Mouse (Mus musculus): Measurements from ENCODE around the gene Gm11214.
A peak's percentile ranks its signal among the peaks of the same experiment; 100 is the strongest.

Gm11214 gene

DNA sequence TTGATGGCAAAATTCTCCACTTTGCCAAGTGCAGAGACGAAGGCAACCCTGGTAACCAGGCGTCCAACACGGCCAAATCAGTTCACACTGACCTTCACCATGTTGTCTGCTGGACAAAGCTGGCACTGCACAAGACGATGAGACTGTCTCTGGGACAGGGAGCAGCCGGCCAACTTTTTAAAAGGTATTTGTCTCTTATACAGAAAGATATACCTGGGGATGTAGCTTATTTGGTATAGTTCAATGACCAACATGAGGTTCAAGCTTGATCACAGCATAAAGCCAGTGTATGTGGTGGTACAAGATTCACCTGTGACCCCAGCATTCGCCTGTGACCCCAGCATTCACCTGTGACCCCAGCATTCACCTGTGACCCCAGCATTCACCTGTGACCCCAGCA lies at the start of gene Gm11214:
Gene Gm11214, minus strand, starts transcription at position 101 of the 400 bp plus-strand sequence.
- DNase-seq (ENCODE audit: low spot score), result no peak

DNA sequence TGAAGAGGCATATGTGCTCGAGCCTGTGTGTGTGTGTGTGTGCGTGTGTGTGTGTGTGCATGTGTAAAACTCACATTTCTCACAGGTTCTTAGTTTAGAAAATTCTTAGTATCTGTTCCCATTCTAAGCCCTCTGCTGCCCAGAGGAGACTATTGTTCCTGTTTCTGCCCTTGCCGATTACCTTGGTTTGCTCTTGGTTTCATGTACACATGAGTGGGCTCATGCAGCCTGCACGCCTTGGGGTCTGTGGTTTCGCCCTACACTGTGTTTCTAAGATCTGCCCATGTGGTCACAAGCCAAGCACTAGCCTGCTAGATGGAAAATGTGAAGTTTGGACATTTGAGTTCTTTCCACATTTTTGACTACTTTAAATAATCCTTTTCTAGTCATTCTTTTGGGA lies 48.7 kb upstream of the Gm11214 start:
- DNase-seq (ENCODE audit: low spot score), result no peak

DNA sequence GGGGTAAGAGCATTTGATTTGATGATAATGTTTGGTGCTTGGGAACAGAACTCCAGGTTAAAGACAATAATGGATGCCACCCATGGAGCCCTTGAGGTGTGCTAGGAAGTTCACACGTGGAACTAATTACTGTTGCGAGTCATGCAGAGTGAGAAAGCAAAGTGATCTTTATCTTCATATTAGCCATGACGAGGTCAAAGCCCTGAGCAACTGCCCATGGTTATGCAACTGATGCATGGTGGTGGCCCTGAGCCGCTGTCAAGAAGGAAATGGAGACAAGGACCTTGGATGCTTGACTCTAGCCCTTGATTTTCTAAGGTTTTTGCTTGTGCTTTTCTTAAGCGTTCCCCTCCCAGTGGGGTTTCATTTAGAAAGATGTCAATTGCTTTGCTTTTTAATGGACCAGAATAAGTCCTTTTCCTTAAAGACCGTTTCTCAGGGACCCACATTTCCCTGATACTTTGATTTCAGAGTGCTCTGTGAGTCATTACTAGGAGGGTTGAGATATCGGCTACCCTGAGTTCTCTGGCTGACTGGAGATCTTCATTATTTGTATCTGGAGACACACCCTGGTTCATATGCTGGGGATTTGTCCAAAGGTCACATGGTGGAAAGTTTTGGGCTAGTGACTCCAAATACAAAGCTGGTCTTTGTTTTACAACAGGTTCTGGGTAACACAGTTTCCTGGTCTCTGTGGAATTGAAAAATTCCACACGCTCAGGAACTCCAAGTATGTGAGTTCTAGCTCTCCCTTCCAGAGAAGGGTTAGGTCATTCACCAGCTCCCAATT lies 47.4 kb upstream of the Gm11214 start:
- no peak for DNase-seq (ENCODE audit: low spot score)

DNA sequence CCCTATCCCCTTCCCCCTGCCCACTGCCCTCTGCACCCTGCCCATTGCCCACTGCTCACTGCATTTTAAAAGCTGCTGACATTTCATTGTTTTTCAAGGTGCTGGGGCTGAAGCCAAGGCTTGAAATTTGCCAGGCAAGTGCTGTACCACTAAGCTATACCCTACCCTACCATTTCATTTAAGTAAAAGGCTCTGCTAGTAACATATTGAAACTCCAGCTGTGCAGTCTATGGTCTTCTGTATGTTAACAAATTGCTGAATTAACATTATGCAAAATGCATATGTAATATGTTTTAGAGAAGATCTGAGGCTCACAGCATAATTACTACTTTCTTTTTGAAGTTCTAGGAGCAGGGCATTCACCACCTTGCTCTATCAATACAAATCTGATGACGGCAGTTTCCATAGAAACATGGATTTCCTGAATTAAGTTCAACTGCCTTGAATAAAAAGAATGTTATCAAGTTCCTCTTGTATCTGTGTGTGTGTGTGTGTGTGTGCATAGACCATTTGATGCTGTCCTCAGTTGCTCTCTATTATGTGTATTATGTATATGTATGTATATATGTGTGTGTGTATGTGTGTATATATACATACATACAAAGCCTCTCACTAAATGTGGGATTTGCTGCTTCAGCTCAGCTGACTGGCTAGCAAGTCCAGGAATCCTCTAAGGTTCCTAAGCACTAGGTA lies 43.2 kb upstream of the Gm11214 start:
- DNase-seq (ENCODE audit: low spot score), result no peak

DNA sequence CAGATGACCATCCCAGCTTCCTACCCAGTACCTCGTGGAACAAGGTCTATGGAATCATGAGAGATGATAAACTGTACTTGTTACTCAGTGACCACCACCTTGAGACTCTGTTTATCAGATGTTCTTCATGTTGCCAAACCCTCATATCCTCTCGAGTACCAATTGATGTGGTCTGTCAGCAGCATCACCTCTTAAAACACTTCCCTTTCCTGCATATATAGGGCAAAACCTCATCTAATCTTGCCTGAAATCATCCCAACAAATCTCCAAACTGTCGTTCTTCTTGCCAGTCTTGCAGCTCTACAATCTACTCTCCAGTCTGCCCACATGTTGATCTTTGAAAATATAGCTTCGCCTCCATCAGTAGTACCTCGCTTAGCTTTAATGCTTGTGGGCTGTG lies 41.1 kb upstream of the Gm11214 start:
- DNase-seq (ENCODE audit: low spot score), result no peak

DNA sequence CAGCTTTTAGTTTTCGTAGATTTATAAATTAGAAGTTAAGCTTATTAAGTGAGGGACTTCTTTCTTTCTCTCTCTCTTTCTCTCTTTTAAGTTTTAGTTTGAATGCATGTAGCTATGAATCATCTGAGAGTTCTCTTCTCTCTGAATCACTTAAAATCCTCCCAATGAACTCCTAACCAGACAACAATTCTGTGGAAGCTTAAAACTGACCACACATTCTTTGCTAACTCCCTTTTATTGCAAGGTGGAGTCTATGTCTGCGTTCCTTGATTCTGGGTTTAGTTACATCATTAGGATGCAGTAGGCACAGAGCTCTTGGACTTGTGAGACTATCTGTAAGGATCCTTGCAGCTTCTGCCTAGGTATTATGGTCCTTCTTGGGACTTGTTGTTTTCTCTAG lies 40.5 kb upstream of the Gm11214 start:
- DNase-seq (ENCODE audit: low spot score), result no peak

DNA sequence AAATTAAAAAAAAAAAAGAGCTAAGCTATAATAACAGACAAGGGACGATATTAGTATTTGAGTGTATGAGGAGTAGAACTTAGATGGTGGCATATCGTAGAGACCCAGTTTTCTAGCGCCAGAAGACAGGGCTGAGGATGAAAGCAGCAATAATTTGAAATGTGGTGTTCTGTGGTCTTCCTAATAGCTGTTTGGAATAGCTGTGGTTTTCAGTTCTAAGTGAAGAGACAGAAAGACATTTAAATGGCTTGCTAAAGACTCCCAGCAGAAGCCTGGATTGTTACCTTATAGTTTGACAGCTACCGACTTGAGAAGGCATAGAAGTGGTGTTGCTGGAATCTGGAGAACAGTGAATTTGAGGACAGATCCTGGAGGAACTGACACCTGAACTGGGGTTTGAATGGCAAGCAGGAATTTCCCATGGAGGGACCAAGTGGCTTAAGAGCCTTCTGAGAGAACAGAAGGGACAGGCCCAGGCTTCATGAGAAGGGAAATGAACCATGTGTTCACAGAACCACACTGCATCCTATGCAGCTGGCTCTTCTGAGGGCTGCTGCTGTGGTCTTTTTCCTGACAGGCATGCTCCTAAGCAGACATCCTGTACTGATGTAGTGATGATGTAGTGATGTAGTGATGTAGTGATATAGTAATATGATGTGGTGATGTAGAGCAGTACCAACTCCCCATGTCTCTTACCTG lies 39.0 kb upstream of the Gm11214 start:
- no peak for DNase-seq (ENCODE audit: low spot score)

DNA sequence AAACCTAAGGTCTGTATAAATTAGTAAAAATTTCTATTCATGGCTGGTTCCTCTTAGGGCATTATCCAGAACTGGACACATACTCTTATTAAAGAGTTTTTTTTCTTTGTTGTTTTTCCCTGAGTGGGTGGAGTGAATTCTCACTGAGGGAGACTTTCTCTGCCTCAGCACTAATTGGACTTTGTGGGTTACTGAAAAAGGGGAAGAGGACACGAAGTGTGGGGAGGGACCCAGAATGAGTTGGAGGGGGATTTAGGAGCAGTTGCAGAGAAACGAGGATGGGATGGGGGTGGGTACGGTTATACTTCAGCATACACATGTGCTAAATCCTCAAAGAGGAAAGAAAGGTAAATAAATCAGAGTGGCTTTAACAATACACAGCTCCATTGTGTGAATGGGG lies 36.6 kb upstream of the Gm11214 start:
- no peak for DNase-seq (ENCODE audit: low spot score)

DNA sequence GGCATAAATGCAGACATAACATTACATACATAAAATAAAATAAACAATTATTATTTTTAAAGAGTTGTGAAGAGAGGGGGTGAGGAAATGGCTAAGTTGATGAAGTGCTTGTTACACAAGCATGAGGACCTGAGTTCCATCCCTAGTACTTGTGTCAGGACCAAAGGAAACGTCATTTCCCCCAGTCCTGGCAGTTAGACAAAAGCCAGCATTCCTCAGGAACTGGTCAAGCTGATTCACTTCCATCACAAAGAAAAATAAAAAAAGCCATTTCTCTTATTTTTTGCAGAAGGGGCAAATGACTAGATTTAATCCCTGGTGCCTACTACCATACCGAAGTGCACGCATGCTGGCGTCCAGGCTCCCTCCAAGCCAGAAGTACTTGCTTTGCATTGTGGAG lies 33.7 kb upstream of the Gm11214 start:
- no peak for DNase-seq (ENCODE audit: low spot score)

DNA sequence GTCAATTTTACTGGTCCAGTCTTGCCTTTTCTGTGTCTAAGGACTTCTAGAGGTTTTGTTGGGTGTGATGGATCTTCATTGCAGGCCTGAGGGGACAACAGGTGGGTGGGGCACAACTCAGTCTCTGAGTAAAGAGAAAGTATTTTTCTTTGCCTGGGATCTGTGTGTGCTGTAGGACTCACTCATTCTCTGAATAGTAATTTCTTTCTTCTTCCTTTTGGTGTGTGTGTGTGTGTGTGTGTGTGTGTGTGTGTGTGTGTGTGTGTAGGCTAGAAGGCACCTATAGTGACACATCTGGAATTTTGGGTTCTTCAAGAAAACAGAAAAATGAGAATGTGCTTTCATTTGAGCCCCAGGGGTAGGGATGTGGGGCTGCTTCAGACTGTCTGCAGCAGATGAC lies 29.2 kb upstream of the Gm11214 start:
- no peak for DNase-seq (ENCODE audit: low spot score)

DNA sequence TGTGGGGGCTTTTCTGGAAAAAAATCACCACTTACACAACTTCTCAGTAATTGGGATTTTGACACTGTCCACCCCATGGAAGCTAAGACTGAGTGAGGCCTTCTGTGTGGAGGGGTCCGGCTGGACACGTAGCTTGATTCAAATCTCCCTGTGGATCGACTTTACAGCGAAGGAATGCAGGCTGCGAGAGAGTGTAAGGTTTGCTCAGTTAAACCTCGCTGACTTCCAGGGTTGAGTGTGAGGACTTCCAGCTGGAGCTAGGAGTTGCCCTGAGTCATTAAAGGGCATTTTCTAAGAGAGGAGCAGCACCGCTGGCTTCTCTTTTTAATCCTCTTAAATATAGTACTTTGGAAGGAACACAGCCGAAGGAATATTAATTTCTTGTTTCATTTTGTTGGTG lies 24.2 kb upstream of the Gm11214 start:
- DNase-seq (ENCODE audit: low spot score), result no peak

DNA sequence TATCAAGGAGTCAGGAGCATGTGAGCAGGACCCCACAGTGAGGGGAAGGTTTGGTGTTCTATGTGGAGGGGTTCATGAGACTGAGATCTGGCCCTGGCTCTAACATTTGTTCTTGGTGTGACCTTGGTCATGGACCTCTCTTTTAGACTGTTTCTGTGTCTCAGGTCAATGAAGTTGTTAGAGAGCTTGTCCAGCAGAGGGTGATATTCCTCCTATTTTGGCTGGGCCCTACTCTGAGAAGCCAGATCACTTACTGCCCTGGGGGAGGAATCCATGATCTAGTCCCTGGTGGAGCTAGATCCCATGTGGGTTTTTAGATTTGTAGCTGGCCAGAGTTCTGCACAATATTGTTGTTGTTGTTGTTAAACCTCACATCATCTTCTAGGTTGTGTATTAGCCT lies 23.0 kb upstream of the Gm11214 start:
- DNase-seq (ENCODE audit: low spot score), result peak; percentile 45

DNA sequence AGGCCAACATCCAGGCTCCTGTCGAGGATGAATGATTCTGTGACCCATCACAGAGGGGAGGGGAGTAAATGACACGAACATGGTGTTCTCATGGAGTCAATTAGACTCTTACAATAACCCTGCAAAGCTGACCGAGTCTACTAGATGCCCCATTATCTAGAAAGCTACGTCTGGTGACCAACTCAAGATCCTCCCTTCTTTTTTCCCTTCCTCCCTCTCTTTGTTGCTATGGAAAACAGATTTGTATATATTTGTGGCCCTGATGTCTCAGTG lies 22.0 kb upstream of the Gm11214 start:
- DNase-seq (ENCODE audit: low spot score), result no peak

DNA sequence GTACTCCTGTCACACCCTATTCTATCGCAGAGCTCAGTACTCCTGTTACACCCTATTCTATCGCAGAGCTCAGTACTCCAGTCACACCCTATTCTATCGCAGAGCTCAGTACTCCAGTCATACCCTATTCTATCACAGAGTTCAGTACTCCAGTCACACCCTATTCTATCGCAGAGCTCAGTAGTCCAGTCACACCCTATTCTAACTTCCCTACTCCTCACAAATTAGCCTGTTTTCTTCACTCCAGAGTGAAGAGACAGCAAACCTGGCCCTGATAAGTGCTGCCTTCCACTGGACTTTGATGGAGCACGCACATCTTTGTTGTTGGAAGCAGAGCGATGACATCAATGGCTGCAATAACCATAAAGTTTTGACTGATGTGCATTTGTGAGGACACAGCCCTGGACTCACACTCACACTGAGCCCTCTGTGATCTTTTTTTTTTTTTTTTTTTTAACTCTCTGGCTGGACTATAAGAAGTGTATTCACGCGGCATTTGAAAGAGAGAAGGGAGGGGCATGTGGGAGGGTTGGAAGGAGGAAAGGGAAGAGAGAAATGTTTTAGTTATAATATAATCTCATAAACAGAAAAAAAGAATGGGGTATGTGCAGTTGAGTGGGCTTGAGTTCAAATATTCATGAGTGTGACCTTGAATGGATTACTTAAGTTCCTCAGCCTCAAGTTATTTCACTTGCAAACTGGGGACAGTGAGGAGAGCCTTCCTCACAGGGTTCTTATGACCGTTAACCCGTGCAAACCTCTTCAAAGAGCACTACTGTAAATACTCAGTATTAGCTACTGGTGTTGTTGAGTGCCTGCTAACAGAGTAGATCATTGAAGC lies 21.5 kb upstream of the Gm11214 start:
- DNase-seq (ENCODE audit: low spot score), result no peak

DNA sequence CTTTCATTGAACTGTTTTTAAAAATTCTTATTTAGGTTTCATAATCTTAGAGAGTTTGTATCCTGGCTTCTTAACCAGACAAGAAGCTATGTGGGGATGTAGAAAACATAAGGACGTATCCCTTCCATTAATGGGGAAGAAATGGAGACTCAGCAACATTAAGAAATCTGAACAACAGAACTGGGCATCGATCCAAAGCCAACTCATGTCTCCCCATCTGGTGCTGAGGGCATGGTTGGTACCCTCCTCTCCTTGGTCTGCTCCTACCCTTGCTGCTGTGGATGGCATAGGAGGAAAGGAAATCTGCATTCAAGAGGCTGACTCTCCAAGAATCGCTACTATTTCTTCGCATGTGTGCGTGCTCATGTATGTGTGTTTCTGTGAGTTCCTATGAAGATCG lies 20.5 kb upstream of the Gm11214 start:
- no peak for DNase-seq (ENCODE audit: low spot score)

DNA sequence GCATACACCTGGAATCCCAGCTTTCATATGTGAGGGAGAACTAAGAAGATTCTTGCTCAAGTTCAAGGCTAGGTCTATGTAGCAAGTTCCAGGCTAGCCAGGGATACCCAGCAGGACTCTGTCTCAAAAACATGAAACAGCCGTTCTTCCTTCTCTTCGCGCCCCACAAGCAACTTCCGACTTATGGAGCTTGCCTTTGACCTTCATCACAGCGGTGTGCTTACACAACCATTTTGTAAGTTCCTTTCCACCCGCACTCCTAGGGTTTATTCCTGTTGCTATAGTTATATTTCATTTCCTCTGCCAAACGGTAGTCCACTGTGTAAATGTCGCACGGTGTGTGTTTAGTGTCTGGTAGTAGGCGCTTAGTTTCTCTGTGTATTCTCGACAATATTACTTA lies 19.9 kb upstream of the Gm11214 start:
- no peak for DNase-seq (ENCODE audit: low spot score)

DNA sequence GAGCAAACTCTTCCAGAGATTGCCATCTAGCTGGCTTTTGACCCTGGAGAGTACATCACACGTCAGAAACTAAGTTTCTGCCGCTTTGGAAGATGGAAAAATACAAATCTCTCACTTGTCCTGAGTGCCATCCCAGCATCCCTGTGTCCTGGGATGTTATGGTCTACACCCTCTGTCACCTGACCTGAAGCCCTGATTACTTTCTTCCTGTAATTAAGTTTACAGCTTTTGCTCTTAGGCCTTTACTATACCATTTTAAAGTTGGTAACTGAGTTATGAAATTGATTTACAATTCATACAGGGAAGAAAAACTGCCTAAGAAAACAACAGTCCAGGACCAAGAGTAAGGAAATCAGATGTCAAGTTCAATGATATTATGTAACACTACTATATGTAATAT lies 19.3 kb upstream of the Gm11214 start:
- DNase-seq (ENCODE audit: low spot score), result no peak

DNA sequence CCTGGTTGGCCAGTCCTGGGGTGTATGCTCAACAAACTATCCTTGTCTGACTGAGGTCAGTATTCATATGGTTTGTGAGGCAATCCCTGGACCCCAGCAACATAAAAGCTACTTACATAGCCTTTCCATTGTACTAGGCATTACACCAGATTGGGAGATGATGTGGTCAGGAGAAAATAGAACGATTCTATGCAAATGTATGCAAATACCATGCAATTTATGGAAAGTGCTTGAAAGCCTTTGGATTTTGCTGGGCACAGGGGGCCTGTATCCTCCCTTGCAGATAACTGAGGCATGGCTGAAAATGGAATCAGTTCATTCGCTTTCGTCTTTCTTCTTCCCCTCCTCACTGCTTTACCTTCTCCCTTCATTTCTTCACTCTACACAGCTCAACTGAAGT lies 18.4 kb upstream of the Gm11214 start:
- no peak for DNase-seq (ENCODE audit: low spot score)

DNA sequence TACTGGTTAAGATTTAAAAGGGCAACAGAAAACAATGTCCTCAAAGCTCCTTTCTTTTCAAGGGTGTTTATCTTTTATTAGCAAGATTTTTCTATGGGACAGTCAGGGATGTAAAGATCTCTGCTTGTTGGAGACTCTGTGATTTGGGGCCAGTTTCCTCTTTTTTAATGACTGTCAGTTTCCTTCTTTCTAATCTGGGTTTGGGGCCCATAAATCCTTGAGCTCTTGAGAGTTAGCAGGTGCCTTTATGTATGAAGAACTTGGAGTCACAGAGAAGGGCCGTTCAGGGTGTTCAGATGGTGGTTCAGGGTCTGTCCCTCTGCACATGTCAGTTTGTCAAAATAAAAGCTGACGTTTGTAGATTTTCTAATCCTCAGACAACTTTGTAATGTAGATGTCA lies 11.9 kb upstream of the Gm11214 start:
- no peak for DNase-seq (ENCODE audit: low spot score)

DNA sequence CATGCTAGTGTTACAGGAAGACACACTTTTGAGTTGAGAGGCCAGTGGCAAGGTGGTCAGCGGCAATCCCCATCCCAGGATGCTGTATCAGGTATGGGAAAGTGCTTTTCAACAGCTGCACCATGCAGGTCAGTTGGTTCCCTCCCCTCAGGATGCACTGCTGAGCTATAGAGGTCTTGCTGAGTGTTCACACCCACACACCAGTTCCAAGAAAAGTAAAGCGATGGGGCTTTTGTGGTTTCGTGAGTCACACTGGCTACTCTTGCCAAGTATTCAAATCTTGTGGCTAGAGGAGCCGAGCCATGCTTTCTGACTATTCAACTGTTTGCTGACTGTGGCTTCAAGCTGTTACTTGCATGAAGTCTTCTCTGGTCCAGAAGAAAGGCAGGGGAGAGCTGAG lies 5.1 kb upstream of the Gm11214 start:
- peak; percentile 57 for DNase-seq (ENCODE audit: low spot score)

DNA sequence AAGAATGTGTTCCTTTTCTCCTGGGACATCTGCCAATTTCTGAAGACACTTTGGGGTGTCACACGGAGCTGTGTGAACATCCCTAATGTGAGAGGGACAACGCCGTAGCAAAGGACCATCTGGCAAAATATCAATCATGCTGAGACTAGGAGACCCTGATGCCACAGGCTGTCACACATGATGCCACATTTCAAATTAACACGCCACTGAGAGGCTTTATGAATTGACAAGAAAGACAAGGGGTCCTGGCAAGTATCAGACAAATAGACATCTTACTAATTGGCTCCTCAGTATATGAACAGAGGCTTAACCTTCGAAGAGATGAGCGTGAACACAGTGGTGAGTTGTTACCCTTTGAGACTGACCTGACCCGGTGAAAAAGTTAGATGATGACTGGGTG lies 2.6 kb upstream of the Gm11214 start:
- DNase-seq (ENCODE audit: low spot score), result no peak

DNA sequence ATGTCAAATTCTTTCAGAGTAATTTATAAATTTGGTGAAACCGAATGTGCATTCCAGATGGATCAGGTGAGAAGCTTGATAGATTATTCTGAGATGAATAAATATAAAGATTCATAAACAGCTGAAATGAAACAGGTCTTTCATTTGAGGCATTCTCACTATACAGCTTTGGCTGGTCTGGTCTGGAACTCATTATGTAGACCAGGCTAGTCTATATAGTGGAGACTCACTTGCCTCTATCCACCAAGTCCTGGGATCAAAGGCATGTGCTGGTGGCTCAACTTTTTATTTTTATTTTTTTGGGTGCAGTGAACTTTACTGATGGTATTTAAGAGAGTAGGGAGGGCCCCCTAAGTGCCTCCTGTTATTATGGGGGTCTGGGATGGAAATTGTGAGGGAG lies 1.3 kb downstream of the Gm11214 start:
- no peak for DNase-seq (ENCODE audit: low spot score)

DNA sequence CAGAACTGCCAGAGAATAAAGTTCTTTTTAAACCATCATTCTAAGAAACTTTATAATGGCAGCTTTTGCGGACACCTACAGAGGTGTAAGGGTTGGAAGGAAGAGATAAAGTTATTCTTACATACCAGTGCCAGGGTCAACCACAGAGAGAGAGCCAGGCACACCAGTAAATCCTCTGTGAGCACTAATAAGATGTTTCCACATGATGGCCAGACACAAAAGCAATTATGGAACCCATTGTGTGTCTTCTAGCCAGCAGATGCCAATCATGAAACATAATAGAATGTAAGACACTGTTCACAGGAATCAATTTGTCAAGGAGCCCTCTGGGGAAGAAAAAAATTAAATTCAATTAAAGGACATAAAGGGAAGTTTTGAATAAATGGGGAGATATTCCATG lies 1.8 kb downstream of the Gm11214 start:
- no peak for DNase-seq (ENCODE audit: low spot score)
